Mouse (Mus musculus): ENCODE results near the gene Ift122.

DNA sequence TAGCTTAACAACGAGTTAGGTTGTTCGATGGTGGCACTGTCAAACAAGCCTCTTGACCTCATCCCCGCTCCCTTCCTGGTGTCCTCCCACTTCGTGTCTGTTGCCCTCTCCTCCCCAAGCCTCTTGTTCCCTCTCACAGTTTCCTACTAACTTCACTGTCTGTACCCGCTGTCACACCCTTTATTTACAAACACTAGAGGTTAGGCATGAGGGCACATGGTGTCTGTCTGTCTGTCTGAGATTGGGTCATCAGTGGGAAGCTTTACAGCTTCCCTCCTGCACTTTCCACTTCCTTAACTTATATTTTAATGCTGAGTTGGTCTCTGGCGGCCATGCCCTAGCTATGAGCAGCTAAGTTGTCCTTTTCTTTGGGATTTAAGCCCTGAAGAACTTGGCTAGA, 26.5 kb downstream of the Ift122 start:
- no peak for TF ChIP-seq CTCF (IDR thresholded peaks at IDR 0.05; ENCODE audit: control insufficient read depth, insufficient read depth, low read length)
- no peak for TF ChIP-seq POLR2A (IDR thresholded peaks at IDR 0.05; ENCODE audit: borderline replicate concordance, control insufficient read depth, low read depth, low read length)
